Mouse (Mus musculus) ES-Bruce4 (cell line): Measurements from ENCODE around the gene Tada2a.

Experiments
- CTCF ChIP-seq: IDR thresholded peaks from one replicate; pipeline ENCODE4 v1.8.1; 2011; ENCODE audit warnings: low read depth, low read length
- EP300 ChIP-seq: IDR thresholded peaks from 2 replicates; pipeline ENCODE4 v1.6.1; 2011; ENCODE audit warnings: low read depth, low read length; ENCODE audit not compliant: insufficient read depth
- POLR2A ChIP-seq: IDR thresholded peaks from one replicate; pipeline ENCODE4 v1.8.1; 2011; ENCODE audit warnings: low read length; ENCODE audit not compliant: insufficient read depth

DNA sequence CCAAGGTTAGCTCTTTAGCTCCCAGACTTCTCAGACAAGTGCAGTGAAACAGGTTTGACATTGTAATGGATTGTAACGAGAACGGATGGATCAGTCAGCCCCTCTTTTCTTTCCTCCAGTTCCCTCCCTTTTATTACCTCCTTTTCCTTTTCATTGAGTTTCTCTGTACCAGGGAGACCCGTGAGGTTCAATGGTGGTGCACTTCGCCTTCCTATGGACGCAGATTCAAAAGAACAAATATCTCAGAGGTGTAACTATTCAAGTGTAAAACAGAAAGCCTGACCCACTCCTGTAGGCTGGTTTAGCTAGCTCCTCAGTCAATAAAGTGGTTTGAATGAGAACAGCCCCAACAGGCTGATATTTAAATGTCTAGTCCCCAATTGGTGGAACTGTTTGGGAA lies 47.5 kb downstream of the Tada2a start:
- no peak for TF ChIP-seq POLR2A
- TF ChIP-seq CTCF: no peak
- TF ChIP-seq EP300: no peak
